Mouse (Mus musculus) heart, adult 9 months (tissue): Measurements from ENCODE around the gene Cnnm3.
A peak's percentile ranks its signal among the peaks of the same experiment; 100 is the strongest.

Experiments used
- DNase-seq, 2 experiments: peaks; one replicate each; pipeline ENCODE4 v3.0.0; 2022; ENCODE audit warnings: low spot score in 2 of 2

Cnnm3 gene

GRCm38 (mm10) chr1:36497312-36497711, 14.4 kb upstream of the Cnnm3 start:
- DNase-seq, result no peak

- DNase-seq, result peak; percentile 40 to 58
These were observed 10.4 kb upstream of the Cnnm3 start for GRCm38 (mm10) chr1:36501261-36501660.

GRCm38 (mm10) chr1:36508238-36508637, 3.4 kb upstream of the Cnnm3 start:
- DNase-seq, result no peak

GRCm38 (mm10) chr1:36512089-36512965, 660 bp downstream of the Cnnm3 start:
- no peak for DNase-seq

GRCm38 (mm10) chr1:36512966-36513280, 1.3 kb downstream of the Cnnm3 start:
- no peak for DNase-seq

- no peak for DNase-seq
These were observed 1.6 kb downstream of the Cnnm3 start for GRCm38 (mm10) chr1:36513310-36513709.

GRCm38 (mm10) chr1:36513718-36514117, 2.1 kb downstream of the Cnnm3 start:
- no peak for DNase-seq

- DNase-seq, result no peak
These were observed 6.6 kb downstream of the Cnnm3 start for GRCm38 (mm10) chr1:36518259-36518658.

GRCm38 (mm10) chr1:36519626-36520025, 8.0 kb downstream of the Cnnm3 start:
- no peak for DNase-seq

- DNase-seq, result no peak
These were observed 10.5 kb downstream of the Cnnm3 start for GRCm38 (mm10) chr1:36522210-36522609.

GRCm38 (mm10) chr1:36523332-36524013, 11.8 kb downstream of the Cnnm3 start:
- DNase-seq, result no peak

GRCm38 (mm10) chr1:36524058-36524457, 12.4 kb downstream of the Cnnm3 start:
- no peak for DNase-seq

GRCm38 (mm10) chr1:36525774-36526173, 14.1 kb downstream of the Cnnm3 start:
- DNase-seq, result no peak

- no peak for DNase-seq
These were observed 15.2 kb downstream of the Cnnm3 start for GRCm38 (mm10) chr1:36526903-36527302.

- DNase-seq, result no peak
These were observed 16.7 kb downstream of the Cnnm3 start for GRCm38 (mm10) chr1:36528351-36528750.

GRCm38 (mm10) chr1:36529274-36529673, 17.6 kb downstream of the Cnnm3 start:
- no peak for DNase-seq

- DNase-seq, result no peak
These were observed 18.2 kb downstream of the Cnnm3 start for GRCm38 (mm10) chr1:36529875-36530274.

GRCm38 (mm10) chr1:36530485-36530884, 18.8 kb downstream of the Cnnm3 start:
- no peak for DNase-seq

- DNase-seq, result no peak
These were observed 19.3 kb downstream of the Cnnm3 start for GRCm38 (mm10) chr1:36530962-36531361.

GRCm38 (mm10) chr1:36531461-36531860, 19.8 kb downstream of the Cnnm3 start:
- DNase-seq, result peak in 1 of 2 experiments; percentile 35

GRCm38 (mm10) chr1:36533546-36533945, 21.9 kb downstream of the Cnnm3 start:
- no peak for DNase-seq

- peak in 1 of 2 experiments; percentile 50 for DNase-seq
These were observed 23.0 kb downstream of the Cnnm3 start for GRCm38 (mm10) chr1:36534595-36535058.
